Mouse (Mus musculus) embryo, embryonic 11 days (tissue): ENCODE results near the gene Coa7.

ENCODE experiments used
- DNase-seq: peaks from one replicate; pipeline ENCODE4 v3.0.0-alpha.2; 2015

Coa7 gene

DNA sequence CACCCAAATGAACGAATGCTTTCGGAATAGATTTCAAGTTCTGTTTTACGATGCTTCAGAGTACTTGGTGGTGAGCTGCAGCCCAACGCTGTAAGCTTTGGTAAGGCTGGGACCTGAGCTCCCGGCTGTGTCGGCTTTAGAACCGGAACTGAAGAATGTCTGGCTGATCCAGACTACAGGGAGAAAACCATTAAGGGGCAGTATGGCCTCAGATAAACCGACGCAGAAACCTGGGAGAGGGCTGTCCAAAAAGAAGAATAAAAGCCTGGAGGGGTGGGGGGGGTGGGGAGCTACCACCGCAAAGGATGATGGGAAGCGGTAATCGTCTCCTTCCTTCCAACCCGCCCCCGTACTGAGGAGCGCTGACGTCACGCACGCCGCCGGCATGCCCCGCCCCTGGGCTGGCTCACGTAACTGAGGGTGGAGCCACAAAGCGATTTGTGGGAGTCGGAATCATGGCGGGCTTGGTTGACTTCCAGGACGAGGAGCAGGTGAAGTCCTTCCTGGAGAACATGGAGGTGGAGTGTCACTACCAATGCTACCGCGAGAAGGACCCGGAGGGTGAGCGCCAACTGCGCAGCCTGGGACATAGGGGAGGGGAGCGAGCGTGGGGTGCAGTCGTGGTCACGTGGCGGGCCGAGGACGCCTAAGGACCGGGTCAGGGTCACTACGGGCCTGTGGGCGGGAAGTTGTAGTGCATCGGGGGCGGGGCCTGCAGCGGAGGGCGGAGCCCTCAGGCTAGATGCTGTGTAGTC, at the start of gene Coa7:
TSS of gene Coa7 (plus strand) at position 411 of the 755 bp plus-strand sequence.
- DNase-seq = peak; percentile 98

DNA sequence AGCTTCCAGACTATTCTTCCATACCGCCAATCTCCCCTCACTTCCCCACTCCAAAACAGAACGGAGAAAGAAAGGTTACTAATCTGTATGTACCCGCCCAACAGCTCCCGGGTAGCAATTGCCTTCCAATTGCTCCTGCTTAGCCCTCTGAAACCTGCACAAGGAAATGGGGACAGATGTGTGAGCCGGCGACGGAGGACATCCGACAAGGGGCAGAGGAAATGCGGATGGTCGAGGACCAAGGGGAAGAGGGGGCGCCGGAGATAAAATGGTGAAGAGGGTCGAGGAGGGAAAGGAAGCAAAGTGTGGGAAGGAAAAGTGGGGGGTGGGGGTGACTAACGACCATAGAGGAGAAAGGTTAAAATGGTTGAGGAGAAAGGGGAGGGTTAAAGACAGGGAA, 27.7 kb upstream of the Coa7 start:
- peak; percentile 43 for DNase-seq

GRCm38 (mm10) chr4:108300670-108301373, 27.1 kb upstream of the Coa7 start, which contains the start of gene Zyg11b:
TSS of gene Zyg11b (minus strand) at chr4:108301096.
- DNase-seq = peak; percentile 97

DNA sequence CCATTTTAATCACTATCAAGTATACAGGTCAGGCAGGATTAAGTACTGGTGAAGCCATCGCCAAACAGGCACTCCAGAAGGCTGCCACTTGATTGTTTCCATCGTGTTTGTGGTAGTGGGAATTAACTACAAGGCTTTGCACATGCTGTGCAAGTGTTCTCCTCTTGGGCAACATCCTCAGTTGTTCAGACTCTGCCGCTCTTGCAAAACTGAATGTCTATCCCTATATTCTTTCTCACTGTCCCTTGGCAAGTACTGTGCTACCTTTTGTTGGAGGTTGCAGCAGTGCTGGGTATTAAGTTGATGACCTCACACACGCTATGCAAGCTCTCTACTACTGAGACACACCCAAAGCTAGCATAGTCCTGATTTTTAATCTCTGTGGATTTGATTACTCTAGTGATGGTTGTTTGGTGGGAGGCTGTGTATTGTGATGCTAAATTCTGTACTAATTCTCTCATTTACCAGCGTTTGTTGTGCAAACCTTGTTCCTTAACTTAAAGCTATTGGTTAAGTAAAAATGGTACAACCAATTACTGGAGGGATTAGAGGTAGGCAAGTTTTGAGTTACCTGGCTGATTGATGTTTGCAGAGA, 25.5 kb upstream of the Coa7 start:
- no peak for DNase-seq

- no peak for DNase-seq
Observed at GRCm38 (mm10) chr4:108310706-108311105, 17.2 kb upstream of the Coa7 start.

GRCm38 (mm10) chr4:108314041-108314440, 13.9 kb upstream of the Coa7 start:
- no peak for DNase-seq

- no peak for DNase-seq
Observed at GRCm38 (mm10) chr4:108317656-108318605, 10.0 kb upstream of the Coa7 start.

DNA sequence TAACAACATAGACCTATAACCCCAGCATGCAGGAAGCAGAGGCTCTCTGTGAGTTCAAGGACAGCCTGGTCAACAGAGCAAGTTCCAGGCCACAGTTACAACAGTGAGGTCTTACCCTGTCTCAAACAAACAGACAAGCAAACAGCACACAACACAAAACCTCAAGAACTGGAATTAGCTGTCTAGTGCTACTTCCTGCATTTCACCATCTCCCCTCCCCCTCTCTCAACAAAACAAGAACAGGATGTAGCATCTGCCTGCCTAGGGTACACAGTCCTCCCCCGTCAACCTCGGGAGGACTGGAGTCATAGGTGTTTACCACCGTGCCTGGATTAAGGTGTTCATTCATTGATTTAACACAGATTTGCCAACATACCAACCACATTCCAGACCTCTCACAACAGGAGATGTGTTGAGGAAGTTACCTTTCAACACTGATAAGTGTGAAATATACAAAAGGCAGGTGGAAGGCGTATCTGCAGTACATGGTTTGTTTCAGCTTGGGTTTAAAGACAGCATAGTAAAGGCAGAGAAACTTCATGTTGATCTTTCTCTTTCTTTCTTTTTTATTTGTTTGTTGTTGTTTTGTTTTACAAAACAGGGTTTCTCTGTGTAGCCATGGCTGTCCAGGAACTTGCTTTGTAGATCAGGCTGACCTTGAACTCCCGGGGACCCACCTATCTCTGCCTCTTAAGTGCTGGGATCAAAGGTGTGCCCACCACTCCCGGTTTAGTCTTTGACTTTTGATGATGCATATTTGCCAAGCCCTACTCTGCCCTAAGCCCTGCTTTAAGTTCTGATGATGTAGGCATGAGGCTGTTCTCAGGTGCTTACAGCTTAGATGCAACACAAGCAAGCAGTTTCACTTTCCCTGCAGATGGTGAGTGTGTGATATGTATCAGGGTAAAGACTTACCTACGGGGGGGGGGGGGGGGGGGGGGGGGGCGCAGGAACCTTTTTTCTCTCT, 9.0 kb upstream of the Coa7 start:
- no peak for DNase-seq

GRCm38 (mm10) chr4:108319747-108320146, 8.2 kb upstream of the Coa7 start:
- DNase-seq = no peak

GRCm38 (mm10) chr4:108320627-108321380, 7.1 kb upstream of the Coa7 start:
- DNase-seq = no peak

DNA sequence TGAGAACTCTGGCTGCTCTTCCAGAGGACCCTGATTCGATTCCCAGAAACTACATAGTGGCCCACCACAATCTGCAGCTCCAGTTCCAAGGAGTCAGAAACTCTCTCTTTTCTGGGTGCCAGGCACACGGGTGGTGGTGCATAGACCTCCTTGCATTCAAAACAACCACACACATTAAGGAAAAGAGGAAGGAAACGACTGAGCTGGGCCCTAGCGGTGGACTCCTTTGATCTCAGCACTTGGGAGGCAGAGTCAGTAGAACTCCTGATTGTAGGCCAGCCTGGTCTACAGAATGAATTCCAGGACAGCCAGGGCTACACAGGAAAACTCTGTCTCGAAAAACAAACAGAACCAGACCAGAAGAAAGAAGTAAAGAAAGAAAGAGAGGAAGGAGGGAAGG, 4.4 kb upstream of the Coa7 start:
- DNase-seq = no peak

DNA sequence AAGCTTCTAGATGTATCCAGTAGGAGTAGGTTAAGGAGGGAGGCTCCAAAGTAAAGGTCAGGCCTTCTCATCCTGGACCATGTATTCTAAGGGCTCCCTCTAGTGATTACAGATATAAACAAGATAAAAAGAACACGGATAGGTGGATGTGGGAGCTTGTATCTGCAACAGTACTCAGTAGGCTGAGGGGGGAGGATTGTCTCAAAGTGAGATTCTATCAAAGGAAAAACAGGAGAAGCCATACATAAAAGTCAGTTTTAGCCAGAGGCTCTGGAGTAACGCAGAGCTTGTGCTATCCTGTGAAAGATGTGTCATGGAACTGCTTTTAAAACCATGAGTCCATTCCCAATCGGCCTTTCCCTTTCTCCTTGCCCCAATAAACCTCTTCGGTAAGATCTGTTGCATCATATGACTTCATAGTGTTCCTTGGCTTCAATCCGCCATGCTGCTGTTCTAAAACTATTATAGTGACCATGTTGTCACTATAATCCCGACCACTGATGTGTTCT, 815 bp upstream of the Coa7 start:
- DNase-seq = peak; percentile 59

GRCm38 (mm10) chr4:108329840-108330239, 1.9 kb downstream of the Coa7 start:
- no peak for DNase-seq

DNA sequence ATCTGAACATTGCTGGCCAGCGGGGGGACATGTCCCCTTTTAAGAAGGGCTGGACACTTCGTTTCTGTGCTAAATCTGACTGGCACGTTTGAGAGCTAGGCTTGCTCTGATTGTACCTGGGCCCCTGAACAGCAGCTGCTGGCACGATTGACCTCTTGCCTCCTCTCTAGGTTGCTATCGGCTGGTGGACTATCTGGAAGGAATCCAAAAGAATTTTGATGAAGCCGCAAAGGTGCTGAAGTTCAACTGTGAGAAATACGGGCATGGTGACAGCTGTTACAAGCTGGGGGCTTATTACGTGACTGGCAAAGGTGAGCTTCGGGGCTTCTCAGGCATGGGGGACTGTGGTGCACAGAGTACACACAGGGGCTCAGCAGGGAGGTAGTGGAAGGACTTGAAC, 4.1 kb downstream of the Coa7 start:
- no peak for DNase-seq

GRCm38 (mm10) chr4:108335413-108335812, 7.5 kb downstream of the Coa7 start:
- no peak for DNase-seq

- no peak for DNase-seq
Observed at GRCm38 (mm10) chr4:108336765-108337164, 8.8 kb downstream of the Coa7 start.

GRCm38 (mm10) chr4:108337817-108338216, 9.9 kb downstream of the Coa7 start:
- no peak for DNase-seq

DNA sequence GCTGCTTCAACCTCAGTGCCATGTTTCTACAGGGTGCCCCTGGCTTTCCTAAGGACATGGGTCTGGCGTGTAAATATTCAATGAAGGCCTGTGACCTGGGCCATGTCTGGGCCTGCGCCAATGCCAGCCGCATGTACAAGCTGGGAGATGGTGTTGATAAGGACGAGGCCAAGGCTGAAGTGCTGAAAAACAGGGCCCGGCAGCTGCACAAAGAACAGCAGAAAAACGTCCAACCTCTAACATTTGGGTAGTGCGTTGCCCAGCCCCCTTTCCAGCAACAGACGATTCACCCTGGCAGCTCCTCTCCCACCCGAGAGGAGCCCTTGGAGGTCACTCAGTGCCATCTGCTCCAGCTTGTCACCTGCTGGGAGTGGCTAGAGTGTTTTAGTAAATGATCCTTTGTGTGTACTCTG, 10.4 kb downstream of the Coa7 start:
- no peak for DNase-seq

DNA sequence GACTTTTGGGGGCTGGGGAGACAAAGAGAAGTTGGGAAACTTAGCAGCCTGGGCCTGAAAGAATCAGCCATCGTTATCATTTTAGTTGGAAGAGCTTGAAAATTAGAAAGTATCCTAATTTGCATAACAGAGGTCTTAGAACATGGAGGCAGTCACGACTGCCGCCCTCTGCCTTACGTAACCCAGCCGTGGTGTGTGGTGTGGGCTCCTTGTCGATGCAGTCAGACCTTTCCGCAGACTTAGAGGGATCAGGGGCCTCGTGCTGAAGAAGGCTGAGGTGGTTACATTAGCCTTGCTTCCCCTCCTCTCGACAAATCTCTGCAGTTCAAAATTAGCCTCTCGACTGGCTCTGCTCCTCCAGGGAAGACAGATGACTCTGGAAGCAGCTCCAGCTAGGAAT, 10.9 kb downstream of the Coa7 start:
- DNase-seq = no peak

DNA sequence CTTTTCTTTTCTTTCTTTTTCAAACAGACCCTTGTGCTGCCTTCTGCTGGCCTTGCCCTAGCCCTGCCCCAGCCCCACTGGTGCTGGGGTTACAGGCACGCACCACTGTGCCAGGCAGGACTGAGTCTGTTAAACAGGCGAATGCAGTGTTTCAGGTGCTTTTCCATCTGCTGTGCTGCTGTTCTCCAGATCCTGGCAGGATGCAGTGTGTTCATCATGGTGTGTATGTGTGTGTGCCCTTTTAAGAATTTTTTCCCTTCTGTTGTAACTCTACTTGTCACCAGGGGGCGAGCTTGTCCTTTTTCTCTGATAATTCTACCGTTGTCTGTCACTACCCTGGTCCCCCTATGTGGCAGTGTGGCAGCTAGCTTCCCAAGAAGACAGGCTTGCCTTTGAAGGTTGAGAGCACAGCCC, 11.3 kb downstream of the Coa7 start:
- peak; percentile 88 for DNase-seq
